Mouse (Mus musculus): ENCODE measurements around the gene Atl3.

DNA sequence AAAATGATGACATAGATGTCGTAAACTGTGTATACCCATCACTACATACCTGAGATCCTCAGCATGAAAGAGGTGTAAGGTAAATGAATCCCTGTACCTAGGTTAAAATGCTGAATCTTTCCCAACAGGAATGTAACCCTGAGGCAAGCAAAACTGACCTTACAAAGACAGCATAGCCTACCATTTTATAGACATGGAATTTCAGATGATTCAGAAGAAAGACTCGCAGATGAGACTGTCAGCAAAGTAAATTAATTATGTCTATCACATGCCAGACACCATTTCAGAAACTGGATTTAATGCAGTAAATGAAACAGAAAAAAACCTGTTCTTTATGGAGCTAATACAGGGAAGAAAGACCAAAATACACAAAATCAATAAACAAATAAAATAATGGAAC is 34.5 kb upstream of the Atl3 start:
- TF ChIP-seq CTCF (IDR thresholded peaks at IDR 0.05; ENCODE audit: low read depth) = no peak
- TF ChIP-seq EP300 (IDR thresholded peaks at IDR 0.05; ENCODE audit: low read depth) = no peak
